Mouse (Mus musculus) retina, adult 2 months (tissue): Measurements from ENCODE around the gene Gm20835.
"Not testable (repeated sequence)": the region's sequence is repeated elsewhere in the genome, so short reads cannot be mapped to it uniquely, and the experiment has no call there.

Experiments
- DNase-seq: peaks from one replicate; pipeline ENCODE4 v3.0.0-alpha.2; 2012; ENCODE audit warnings: low read depth, low spot score

The Gm20835 gene

GRCm38 (mm10) chrY:36735190-36735589 is at the start of gene Gm20835:
Gene Gm20835 (minus strand): TSS chrY:36735290.
- not testable (repeated sequence) for DNase-seq
